Mouse (Mus musculus) lung, adult 2 months (tissue): ENCODE results near the gene Slc39a2.

Source experiments
- CTCF ChIP-seq: fragments of 200-500 bp; IDR thresholded peaks from 2 replicates; pipeline ENCODE4 v1.5.1; 2011; ENCODE audit warnings: mild to moderate bottlenecking, low read length, control low read depth; ENCODE audit not compliant: insufficient read depth
- POLR2A ChIP-seq: fragments of 200-500 bp; IDR thresholded peaks from 2 replicates; pipeline ENCODE4 v1.6.1; 2011; ENCODE audit warnings: low read depth, mild to moderate bottlenecking, control low read depth, low read length, borderline replicate concordance; ENCODE audit errors: extremely low read depth

GRCm38 (mm10) chr14:51923492-51923891, 30.8 kb downstream of the Slc39a2 start:
- TF ChIP-seq CTCF (no peak), POLR2A (no peak)
